Mouse (Mus musculus): ENCODE measurements around the gene Sh3kbp1. TPM values are rescaled to one million over a fixed set of nuclear protein-coding genes. Genes with fewer than 3 reads are reported as not detected.

Sh3kbp1 gene
- polyA plus RNA-seq, 1 experiment from 2014 or later, result 26.3 TPM

GRCm38 (mm10) chrX:159708076-159708830 lies 81.2 kb downstream of the Sh3kbp1 start:
- H3K4me1 ChIP-seq (replicated peaks), result peaks cover 14% of the 10 kb centered on the region; the same call in 1 of the 2 replicates
- H3K27me3 ChIP-seq, result peaks cover 74% of the 10 kb centered on the region
- WGBS, result 36% methylated on average over 8 of the region's 8 CpGs
- no peaks in the 10 kb centered on the region for H3K36me3 ChIP-seq
- no peak overlapping the region for H3K4me2 ChIP-seq
- H3K27ac ChIP-seq, result no peak overlapping the region
- no peak overlapping the region for H3K4me3 ChIP-seq (replicated peaks)
- H3K9ac ChIP-seq (replicated peaks), result no peak overlapping the region
- ATAC-seq (ENCODE audit: insufficient number of reproducible peaks, insufficient read depth, low FRiP score, low TSS enrichment, low read depth), result no peak
- H3K9me3 ChIP-seq, result no peaks in the 10 kb centered on the region

- ATAC-seq (ENCODE audit: insufficient number of reproducible peaks, insufficient read depth, low FRiP score, low TSS enrichment, low read depth), result no peak
- Histone ChIP-seq H3K27ac (no peak overlapping the region), H3K9ac (replicated peaks) (no peak overlapping the region), H3K4me2 (no peak overlapping the region), H3K27me3 (peaks cover 70% of the 10 kb centered on the region), H3K4me3 (replicated peaks) (no peak overlapping the region), H3K36me3 (no peaks in the 10 kb centered on the region), H3K4me1 (replicated peaks) (peaks cover 14% of the 10 kb centered on the region; the same call in 1 of the 2 replicates), H3K9me3 (no peaks in the 10 kb centered on the region)
- WGBS, result 92% methylated on average over 6 of the region's 6 CpGs
These were observed 82.2 kb downstream of the Sh3kbp1 start for GRCm38 (mm10) chrX:159709296-159709695.

- no peak overlapping the region for H3K4me3 ChIP-seq (replicated peaks)
- ATAC-seq (ENCODE audit: insufficient number of reproducible peaks, insufficient read depth, low FRiP score, low TSS enrichment, low read depth), result no peak
- 81% methylated on average over 13 of the region's 13 CpGs for WGBS
These were observed 84.3 kb downstream of the Sh3kbp1 start for GRCm38 (mm10) chrX:159711070-159712029.

GRCm38 (mm10) chrX:159713191-159713590 lies 86.1 kb downstream of the Sh3kbp1 start:
- no peaks in the 10 kb centered on the region for H3K36me3 ChIP-seq
- peaks cover 43% of the 10 kb centered on the region for H3K27me3 ChIP-seq
- no peak overlapping the region for H3K4me2 ChIP-seq
- H3K4me3 ChIP-seq (replicated peaks), result no peak overlapping the region
- no peak for ATAC-seq (ENCODE audit: insufficient number of reproducible peaks, insufficient read depth, low FRiP score, low TSS enrichment, low read depth)
- 86% methylated on average over 2 of the region's 2 CpGs for WGBS
- H3K27ac ChIP-seq, result no peak overlapping the region
- H3K9me3 ChIP-seq, result no peaks in the 10 kb centered on the region
- no peak overlapping the region for H3K9ac ChIP-seq (replicated peaks)
- peaks cover 14% of the 10 kb centered on the region; the same call in 1 of the 2 replicates for H3K4me1 ChIP-seq (replicated peaks)

More at GRCm38 (mm10) chrX:159711070-159712029, 84.3 kb downstream of the Sh3kbp1 start:
- H3K9me3 ChIP-seq, result no peaks in the 10 kb centered on the region
- H3K4me1 ChIP-seq (replicated peaks), result peaks cover 14% of the 10 kb centered on the region; the same call in 1 of the 2 replicates
- H3K27ac ChIP-seq, result no peak overlapping the region
- no peaks in the 10 kb centered on the region for H3K36me3 ChIP-seq
- no peak overlapping the region for H3K4me2 ChIP-seq
- H3K27me3 ChIP-seq, result peaks cover 56% of the 10 kb centered on the region
- no peak overlapping the region for H3K9ac ChIP-seq (replicated peaks)

- Histone ChIP-seq H3K27ac (no peak overlapping the region), H3K4me3 (replicated peaks) (no peak overlapping the region), H3K9ac (replicated peaks) (no peak overlapping the region), H3K9me3 (no peaks in the 10 kb centered on the region), H3K4me1 (replicated peaks) (no peaks in the 10 kb centered on the region), H3K36me3 (no peaks in the 10 kb centered on the region), H3K4me2 (no peak overlapping the region), H3K27me3 (peaks cover 11% of the 10 kb centered on the region)
- 92% methylated on average over 1 of the region's 1 CpGs for WGBS
- ATAC-seq (ENCODE audit: insufficient number of reproducible peaks, insufficient read depth, low FRiP score, low TSS enrichment, low read depth), result no peak
These were observed 94.3 kb downstream of the Sh3kbp1 start for GRCm38 (mm10) chrX:159721390-159721789.

GRCm38 (mm10) chrX:159731421-159731820 lies 104.3 kb downstream of the Sh3kbp1 start:
- Histone ChIP-seq H3K9me3 (no peaks in the 10 kb centered on the region), H3K9ac (replicated peaks) (no peak overlapping the region), H3K4me1 (replicated peaks) (no peaks in the 10 kb centered on the region), H3K4me3 (replicated peaks) (no peak overlapping the region), H3K4me2 (no peak overlapping the region), H3K27me3 (peaks cover 14% of the 10 kb centered on the region; the same call in 1 of the 2 replicates), H3K27ac (no peak overlapping the region), H3K36me3 (no peaks in the 10 kb centered on the region)
- ATAC-seq (ENCODE audit: insufficient number of reproducible peaks, insufficient read depth, low FRiP score, low TSS enrichment, low read depth), result no peak
- WGBS, result 79% methylated on average over 3 of the region's 3 CpGs

GRCm38 (mm10) chrX:159732845-159733244 lies 105.8 kb downstream of the Sh3kbp1 start:
- Histone ChIP-seq H3K9ac (replicated peaks) (no peak overlapping the region), H3K4me1 (replicated peaks) (no peaks in the 10 kb centered on the region), H3K27me3 (peaks cover 14% of the 10 kb centered on the region; the same call in 1 of the 2 replicates), H3K9me3 (no peaks in the 10 kb centered on the region), H3K27ac (no peak overlapping the region), H3K4me3 (replicated peaks) (no peak overlapping the region), H3K4me2 (no peak overlapping the region), H3K36me3 (no peaks in the 10 kb centered on the region)
- ATAC-seq (ENCODE audit: insufficient number of reproducible peaks, insufficient read depth, low FRiP score, low TSS enrichment, low read depth), result no peak
- 85% methylated on average over 3 of the region's 3 CpGs for WGBS

- H3K27me3 ChIP-seq, result peaks cover 14% of the 10 kb centered on the region; the same call in 1 of the 2 replicates
- no peaks in the 10 kb centered on the region for H3K9me3 ChIP-seq
- H3K36me3 ChIP-seq, result no peaks in the 10 kb centered on the region
- H3K4me2 ChIP-seq, result no peak overlapping the region
- no peak overlapping the region for H3K9ac ChIP-seq (replicated peaks)
- H3K27ac ChIP-seq, result no peak overlapping the region
- H3K4me3 ChIP-seq (replicated peaks), result no peak overlapping the region
- ATAC-seq (ENCODE audit: insufficient number of reproducible peaks, insufficient read depth, low FRiP score, low TSS enrichment, low read depth), result no peak
- 81% methylated on average over 2 of the region's 2 CpGs for WGBS
- no peaks in the 10 kb centered on the region for H3K4me1 ChIP-seq (replicated peaks)
These were observed 106.9 kb downstream of the Sh3kbp1 start for GRCm38 (mm10) chrX:159733948-159734347.

- H3K9ac ChIP-seq (replicated peaks), result no peak overlapping the region
- H3K4me2 ChIP-seq, result no peak overlapping the region
- H3K36me3 ChIP-seq, result no peaks in the 10 kb centered on the region
- H3K4me3 ChIP-seq (replicated peaks), result no peak overlapping the region
- no peak overlapping the region for H3K27ac ChIP-seq
- ATAC-seq (ENCODE audit: insufficient number of reproducible peaks, insufficient read depth, low FRiP score, low TSS enrichment, low read depth), result no peak
- no peaks in the 10 kb centered on the region for H3K4me1 ChIP-seq (replicated peaks)
- 75% methylated on average over 6 of the region's 6 CpGs for WGBS
- no peaks in the 10 kb centered on the region for H3K9me3 ChIP-seq
- peaks cover 21% of the 10 kb centered on the region; the same call in 1 of the 2 replicates for H3K27me3 ChIP-seq
These were observed 108.5 kb downstream of the Sh3kbp1 start for GRCm38 (mm10) chrX:159735513-159736099.

- Histone ChIP-seq H3K4me3 (replicated peaks) (no peak overlapping the region), H3K27me3 (peaks cover 24% of the 10 kb centered on the region), H3K4me1 (replicated peaks) (no peaks in the 10 kb centered on the region), H3K9ac (replicated peaks) (no peak overlapping the region), H3K36me3 (no peaks in the 10 kb centered on the region), H3K9me3 (no peaks in the 10 kb centered on the region), H3K4me2 (no peak overlapping the region), H3K27ac (no peak overlapping the region)
- ATAC-seq (ENCODE audit: insufficient number of reproducible peaks, insufficient read depth, low FRiP score, low TSS enrichment, low read depth), result no peak
- 89% methylated on average over 1 of the region's 1 CpGs for WGBS
These were observed 110.3 kb downstream of the Sh3kbp1 start for GRCm38 (mm10) chrX:159737344-159737743.

- H3K27me3 ChIP-seq, result peaks cover 15% of the 10 kb centered on the region
- WGBS, result 72% methylated on average over 5 of the region's 5 CpGs
These were observed 117.0 kb downstream of the Sh3kbp1 start for GRCm38 (mm10) chrX:159744035-159744434.

More at GRCm38 (mm10) chrX:159744035-159744434, 117.0 kb downstream of the Sh3kbp1 start:
- Histone ChIP-seq H3K4me3 (replicated peaks) (no peak overlapping the region), H3K4me2 (no peak overlapping the region), H3K36me3 (no peaks in the 10 kb centered on the region), H3K9me3 (no peaks in the 10 kb centered on the region), H3K4me1 (replicated peaks) (no peaks in the 10 kb centered on the region), H3K9ac (replicated peaks) (no peak overlapping the region), H3K27ac (no peak overlapping the region)
- ATAC-seq (ENCODE audit: insufficient number of reproducible peaks, insufficient read depth, low FRiP score, low TSS enrichment, low read depth), result no peak

All from limb, embryonic 12.5 days (tissue).